8 mouse cellular contexts compared by ENCODE assay signal in genomic region chr17:73804592-73805271, GRCm38 (mm10). TPM values are rescaled to one million over a fixed set of nuclear protein-coding genes. Genes with fewer than 3 reads are reported as not detected.
DNase-seq lines count a peak whose midpoint lies in the region; ATAC-seq and TF ChIP-seq lines count a peak whose summit lies in the region.

No protein-coding gene starts in this region.

- under 1% methylated on average over 45 of the region's 45 CpGs for WGBS in forebrain, embryonic 14.5 days
- WGBS in large intestine, adult 2 months, result 2% methylated on average over 45 of the region's 45 CpGs
- under 1% methylated on average over 45 of the region's 45 CpGs for WGBS in liver, embryonic 16.5 days (ENCODE audit: insufficient replicate concordance)
- 0% methylated on average over 45 of the region's 45 CpGs for WGBS in neural tube, embryonic 14.5 days

- dilution Hi-C loops in CH12.LX (cut with MboI; ENCODE audit: extremely low pct_ligation_motif_present, extremely low pct_unique_long_range_greater_than_20kb, low sequenced_read_pairs), result no loop called here

- H3K27ac ChIP-seq in CH12.LX (ENCODE audit: insufficient read depth, low read depth), result no peak overlapping the region
- H3K27ac ChIP-seq in forebrain, embryonic 14.5 days (ENCODE audit: low read depth, low read length), result peak overlapping the region; percentile 67
- H3K27ac ChIP-seq in liver, embryonic 16.5 days (ENCODE audit: low read length), result no peak overlapping the region
- peak overlapping the region; percentile 82 for H3K27ac ChIP-seq in neural tube, embryonic 14.5 days (ENCODE audit: low read depth, low read length)
- H3K27ac ChIP-seq in testis, adult 2 months (ENCODE audit: control insufficient read depth, insufficient read depth, low read depth, low read length), result no peak overlapping the region

- intact Hi-C loops in heart, postnatal 14 days (cut with DNase I), result loop anchor here (1.0 kb wide), 1 partner anchor 78 kb away; no protein-coding TSS in a partner anchor

- ATAC-seq in forebrain, embryonic 14.5 days, result peak; percentile 98
- ATAC-seq in liver, embryonic 16.5 days (ENCODE audit: low read depth), result peak; percentile 81
- ATAC-seq in neural tube, embryonic 14.5 days (ENCODE audit: low read depth), result peak; percentile 98

- H3K36me3 ChIP-seq in CH12.LX (replicated peaks in 1 of 2; ENCODE audit: control insufficient read depth in 1 of 2, insufficient read depth in 1 of 2, low read length in 1 of 2), result peaks cover 0 to 9% of the 10 kb centered on the region in 2 experiments
- H3K36me3 ChIP-seq in forebrain, embryonic 14.5 days (ENCODE audit: control insufficient read depth, insufficient read depth, low read length), result no peaks in the 10 kb centered on the region
- no peaks in the 10 kb centered on the region for H3K36me3 ChIP-seq in liver, embryonic 16.5 days (ENCODE audit: control insufficient read depth, insufficient read depth)
- H3K36me3 ChIP-seq in neural tube, embryonic 14.5 days (ENCODE audit: control insufficient read depth, insufficient read depth, low read length), result no peaks in the 10 kb centered on the region
- no peaks in the 10 kb centered on the region for H3K36me3 ChIP-seq in testis, adult 2 months (ENCODE audit: control insufficient read depth, insufficient read depth, low read length)

- peak overlapping the region; percentile 18; the same call in 1 of the 2 replicates for H3K9ac ChIP-seq in CH12.LX (ENCODE audit: insufficient read depth, low read depth)
- H3K9ac ChIP-seq in forebrain, embryonic 14.5 days (ENCODE audit: low read length), result peak overlapping the region; percentile 80
- H3K9ac ChIP-seq in liver, embryonic 16.5 days (ENCODE audit: low read depth, low read length), result peak overlapping the region; percentile 24; the same call in 1 of the 2 replicates
- H3K9ac ChIP-seq in neural tube, embryonic 14.5 days (replicated peaks; ENCODE audit: low read depth, low read length), result peak overlapping the region; percentile 72

- H3K4me3 ChIP-seq in CH12.LX (replicated peaks in 1 of 3; ENCODE audit: low read depth in 2 of 3, low read length in 2 of 3, poor library complexity in 1 of 3), result peak overlapping the region; percentile 63 to 71 (median 66)
- H3K4me3 ChIP-seq in forebrain, embryonic 14.5 days (ENCODE audit: low read depth, low read length), result peak overlapping the region; percentile 54
- H3K4me3 ChIP-seq in liver, embryonic 16.5 days (ENCODE audit: low read depth, low read length), result peak overlapping the region; percentile 58
- H3K4me3 ChIP-seq in neural tube, embryonic 14.5 days (ENCODE audit: low read depth, low read length), result peak overlapping the region; percentile 66
- peak overlapping the region; percentile 79 for H3K4me3 ChIP-seq in testis, adult 2 months (ENCODE audit: control insufficient read depth, low read depth, low read length)

- in situ Hi-C loops in CH12.LX (cut with MboI; ENCODE audit: low pct_ligation_motif_present, low pct_unique_long_range_greater_than_20kb, low sequenced_read_pairs), result loop anchor here (5.0 kb wide), 1 partner anchor 78 kb away; no protein-coding TSS in a partner anchor

- TF ChIP-seq EP300 in CH12.LX (IDR thresholded peaks at IDR 0.05; ENCODE audit: low read length), result no peak

- peaks cover 6% of the 10 kb centered on the region for H3K27me3 ChIP-seq in CH12.LX (replicated peaks)
- no peaks in the 10 kb centered on the region for H3K27me3 ChIP-seq in forebrain, embryonic 14.5 days (replicated peaks; ENCODE audit: control insufficient read depth, insufficient read depth, low read length)
- peaks cover 12% of the 10 kb centered on the region for H3K27me3 ChIP-seq in liver, embryonic 16.5 days (ENCODE audit: control insufficient read depth, insufficient read depth, low read depth, low read length)
- H3K27me3 ChIP-seq in neural tube, embryonic 14.5 days (ENCODE audit: control insufficient read depth, insufficient read depth, low read length), result no peaks in the 10 kb centered on the region
- H3K27me3 ChIP-seq in testis, adult 2 months (ENCODE audit: control insufficient read depth, insufficient read depth, low read length), result no peaks in the 10 kb centered on the region

- H3K4me2 ChIP-seq in CH12.LX (ENCODE audit: insufficient read depth, low read depth, poor library complexity, severe bottlenecking), result peak overlapping the region; percentile 58
- peak overlapping the region; percentile 84 for H3K4me2 ChIP-seq in forebrain, embryonic 14.5 days (ENCODE audit: low read length)
- H3K4me2 ChIP-seq in liver, embryonic 16.5 days (ENCODE audit: low read depth, low read length), result peak overlapping the region; percentile 46
- H3K4me2 ChIP-seq in neural tube, embryonic 14.5 days (ENCODE audit: low read depth, low read length), result peak overlapping the region; percentile 59

- H3K79me2 ChIP-seq in CH12.LX (replicated peaks; ENCODE audit: control insufficient read depth, extremely low read depth, insufficient read depth, poor library complexity, severe bottlenecking), result no peaks in the 10 kb centered on the region

- no peaks in the 10 kb centered on the region for H3K9me3 ChIP-seq in CH12.LX (replicated peaks; ENCODE audit: low read length)
- no peaks in the 10 kb centered on the region for H3K9me3 ChIP-seq in forebrain, embryonic 14.5 days (replicated peaks; ENCODE audit: control insufficient read depth, low read length)
- H3K9me3 ChIP-seq in liver, embryonic 16.5 days (replicated peaks; ENCODE audit: control insufficient read depth, low read length), result no peaks in the 10 kb centered on the region
- no peaks in the 10 kb centered on the region for H3K9me3 ChIP-seq in neural tube, embryonic 14.5 days (ENCODE audit: control insufficient read depth, low read length)

- TF ChIP-seq RAD21 in CH12.LX (IDR thresholded peaks at IDR 0.05; ENCODE audit: low read depth, low read length), result peak; percentile 52

- TF ChIP-seq POLR2A in CH12.LX (IDR thresholded peaks at IDR 0.05; ENCODE audit: low read depth, low read length), result peak; percentile 70
- TF ChIP-seq POLR2A in testis, adult 2 months (IDR thresholded peaks at IDR 0.05; ENCODE audit: control insufficient read depth, low read depth, low read length), result peak; percentile 26; the same call in 1 of the 2 replicates

- peak; percentile 82 for DNase-seq in CH12.LX (ENCODE audit: extremely low read depth)
- DNase-seq in c-Kit-positive CD71-positive TER-119-negative erythroid progenitor cells, embryonic 14.5 days (ENCODE audit: low read depth), result peak; percentile 51
- peak; percentile 96 for DNase-seq in forebrain, embryonic 14.5 days (ENCODE audit: low spot score)
- peak; percentile 88 to 89 for DNase-seq in heart, postnatal 14 days
- peak; percentile 3 for DNase-seq in large intestine, adult 2 months (ENCODE audit: low read depth, low spot score)

- TF ChIP-seq CTCF in CH12.LX (conservative IDR thresholded peaks at IDR 0.05 in 1 of 2, IDR thresholded peaks at IDR 0.05 in 1 of 2; ENCODE audit: low read depth in 2 of 2, low read length in 2 of 2), result peak in 1 of 2 experiments; percentile 61; a peak in 2 of 4 replicates
- TF ChIP-seq CTCF in testis, adult 2 months (IDR thresholded peaks at IDR 0.05; ENCODE audit: control insufficient read depth, insufficient read depth, insufficient replicate concordance, low read depth, low read length), result peak; percentile 24; the same call in 1 of the 2 replicates

- H3K4me1 ChIP-seq in CH12.LX (ENCODE audit: control insufficient read depth in 1 of 2, insufficient read depth in 2 of 2), result peaks cover 7 to 39% of the 10 kb centered on the region in 2 experiments
- peaks cover 5% of the 10 kb centered on the region; the same call in 1 of the 2 replicates for H3K4me1 ChIP-seq in forebrain, embryonic 14.5 days (ENCODE audit: control insufficient read depth, insufficient read depth, low read length)
- H3K4me1 ChIP-seq in liver, embryonic 16.5 days (ENCODE audit: control insufficient read depth, low read depth, low read length), result no peaks in the 10 kb centered on the region
- H3K4me1 ChIP-seq in neural tube, embryonic 14.5 days (ENCODE audit: control insufficient read depth, insufficient read depth, low read length), result peaks cover 6% of the 10 kb centered on the region; the same call in 1 of the 2 replicates
- H3K4me1 ChIP-seq in testis, adult 2 months (ENCODE audit: control insufficient read depth, insufficient read depth, low read length), result peaks cover 11% of the 10 kb centered on the region

TF ChIP-seq in CH12.LX, 34 proteins besides CTCF, POLR2A, EP300 and RAD21 (continues in another document):
- TF ChIP-seq MAFK (IDR thresholded peaks at IDR 0.05; ENCODE audit: insufficient replicate concordance, low read length), result no peak
- no peak for TF ChIP-seq ZMIZ1 (IDR thresholded peaks at IDR 0.05; ENCODE audit: low read depth, low read length)
- no peak for TF ChIP-seq ZC3H11A (IDR thresholded peaks at IDR 0.05; ENCODE audit: low read depth, low read length)
- TF ChIP-seq GABPA (IDR thresholded peaks at IDR 0.05; ENCODE audit: insufficient replicate concordance, low read depth, low read length), result no peak
- no peak for TF ChIP-seq ZNF384 (IDR thresholded peaks at IDR 0.05; ENCODE audit: low read depth, low read length)
- no peak for TF ChIP-seq TCF12 (IDR thresholded peaks at IDR 0.05; ENCODE audit: low read depth, low read length)
- TF ChIP-seq MAX (IDR thresholded peaks at IDR 0.05; ENCODE audit: low read length), result peak; percentile 53
- peak; percentile 80 for TF ChIP-seq NRF1 (IDR thresholded peaks at IDR 0.05; ENCODE audit: low read depth, low read length)
- no peak for TF ChIP-seq CHD1 (IDR thresholded peaks at IDR 0.05; ENCODE audit: low read depth, low read length)
- TF ChIP-seq HCFC1 (IDR thresholded peaks at IDR 0.05; ENCODE audit: low read depth, low read length), result peak; percentile 92
- TF ChIP-seq NELFE (IDR thresholded peaks at IDR 0.05; ENCODE audit: low read depth, low read length), result no peak
- TF ChIP-seq MEF2A (IDR thresholded peaks at IDR 0.05; ENCODE audit: borderline replicate concordance, low read depth, low read length), result 0 out of 2 replicates have a peak, but pooled peaks have one; percentile 31
- TF ChIP-seq ELF1 (IDR thresholded peaks at IDR 0.05; ENCODE audit: low read depth, low read length), result peak; percentile 87
- peak; percentile 47 for TF ChIP-seq SMC3 (IDR thresholded peaks at IDR 0.05; ENCODE audit: low read depth, low read length)
- no peak for TF ChIP-seq MYC (IDR thresholded peaks at IDR 0.05; ENCODE audit: low read depth, low read length)
- TF ChIP-seq E2F4 (IDR thresholded peaks at IDR 0.05; ENCODE audit: insufficient replicate concordance, low read depth, low read length), result no peak

RNA-seq across cellular contexts. Expression of gene Ehd3, which starts 0.8 kb away (rescaled TPM):
- total RNA-seq in CH12.LX (2012; rRNA removed), result 11.0 and 12.2 TPM in 2 replicates
- total RNA-seq in CH12.LX (2014; rRNA removed), result 26.5 and 26.8 TPM in 2 replicates
- 35.9 and 37.0 TPM in 2 replicates for polyA plus RNA-seq in CH12.LX (2012; ENCODE audit: insufficient read length, low read depth)
- 8.4 and 10.6 TPM in 2 replicates for polyA plus RNA-seq in forebrain, embryonic 14.5 days (2014; fragmentation: Nextera tagmentation; extraction: Ambion mirVana)
- total RNA-seq in heart, postnatal 14 days (2021), result 1 to 10 TPM; 3.9 to 4.2 TPM
- 4.3 and 5.3 TPM in 2 replicates for polyA plus RNA-seq in large intestine, adult 2 months (2012; rRNA removed)
- polyA plus RNA-seq in liver, embryonic 16.5 days (2015; fragmentation: Nextera tagmentation; extraction: Ambion mirVana), result 17.4 and 23.1 TPM in 2 replicates
- polyA plus RNA-seq in neural tube, embryonic 14.5 days (2014; fragmentation: Nextera tagmentation; extraction: Ambion mirVana), result 24.5 and 25.4 TPM in 2 replicates
- polyA plus RNA-seq in testis, adult 2 months (2012; rRNA removed), result 1.7 and 2.3 TPM in 2 replicates

Comparison
In these comparisons a context has a peak if more than half of its experiments do, and no peak if none do; other contexts are left out.
1. DNase-seq: peak in every context shown above with its lines; median percentile 96 in forebrain, embryonic 14.5 days; 88 in heart, postnatal 14 days; 82 in CH12.LX; 51 in c-Kit-positive CD71-positive TER-119-negative erythroid progenitor cells, embryonic 14.5 days; 3 in large intestine, adult 2 months.
2. H3K27ac ChIP-seq: peak in forebrain, embryonic 14.5 days (single experiment) and neural tube, embryonic 14.5 days (single experiment); none in CH12.LX (single experiment), liver, embryonic 16.5 days (single experiment) and testis, adult 2 months (single experiment).
3. H3K9ac ChIP-seq: peak in every context shown above with its lines; median percentile 80 in forebrain, embryonic 14.5 days; 72 in neural tube, embryonic 14.5 days; 24 in liver, embryonic 16.5 days; 18 in CH12.LX.
4. Peak in every context shown above with its lines, with median percentiles within 50 percentile points of each other: H3K4me2 ChIP-seq, H3K4me3 ChIP-seq and ATAC-seq.